Mouse (Mus musculus) olfactory bulb, adult 2 months (tissue): ENCODE data around the gene Carhsp1.

Experiments
- CTCF ChIP-seq: fragments of 200-500 bp; IDR thresholded peaks from 2 replicates; pipeline ENCODE4 v1.5.1; 2012; ENCODE audit warnings: low read depth, mild to moderate bottlenecking, low read length, moderate library complexity; ENCODE audit not compliant: insufficient read depth
- POLR2A ChIP-seq: fragments of 200-500 bp; IDR thresholded peaks from 2 replicates; pipeline ENCODE4 v1.6.1; 2012; ENCODE audit warnings: mild to moderate bottlenecking, low read depth, low read length, moderate library complexity; ENCODE audit not compliant: insufficient read depth

GRCm38 (mm10) chr16:8663606-8664539, 8.1 kb downstream of the Carhsp1 start:
- no peak for TF ChIP-seq CTCF
- TF ChIP-seq POLR2A: no peak
